Mouse (Mus musculus): ENCODE measurements at regions not wholly inside any gene's neighbourhood (a gene's known extent, or its start where the extent isn't known, plus 50 kb on each side); places are given as distances from the start of the nearest gene placed in this dataset.

DNA sequence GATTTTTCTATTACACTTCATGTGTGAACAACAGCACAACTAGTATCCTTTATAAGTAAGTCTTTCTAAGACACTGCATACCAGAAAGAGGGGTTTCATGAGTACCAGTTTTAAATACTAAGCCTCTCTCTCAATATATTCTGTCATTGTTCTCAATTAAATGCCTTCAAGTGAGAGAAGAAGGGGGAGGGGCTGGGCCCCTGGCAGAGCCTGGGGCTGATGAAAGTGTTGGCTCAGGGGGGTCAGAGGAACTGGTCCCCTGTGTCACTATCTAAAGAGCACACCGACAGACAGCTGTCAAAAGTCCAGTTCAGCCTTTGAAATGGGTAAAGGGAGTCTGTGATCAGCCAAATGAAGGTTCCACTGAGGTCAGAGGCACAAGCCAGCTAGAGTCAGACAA is 78.4 kb upstream of the Fyn start:
- Histone ChIP-seq H3K9me3 (ENCODE audit: control insufficient read depth, low read length) (no peaks in the 10 kb centered on the region), H3K4me3 (ENCODE audit: control insufficient read depth in 1 of 2, insufficient read depth in 1 of 2, low read depth in 1 of 2, low read length in 2 of 2) (no peak overlapping the region), H3K4me2 (ENCODE audit: low read length) (no peak overlapping the region), H3K9ac (ENCODE audit: low read length) (no peak overlapping the region), H3K4me1 (ENCODE audit: control insufficient read depth in 2 of 2, insufficient read depth in 2 of 2, low read length in 2 of 2) (peaks cover 5 to 15% of the 10 kb centered on the region in 2 experiments; a peak in 3 of 4 replicates), H3K27me3 (ENCODE audit: control insufficient read depth, insufficient read depth, low read length) (no peaks in the 10 kb centered on the region), H3K27ac (replicated peaks in 1 of 2; ENCODE audit: control insufficient read depth in 1 of 2, insufficient read depth in 1 of 2, low read depth in 2 of 2, low read length in 2 of 2) (no peak overlapping the region), H3K36me3 (ENCODE audit: control insufficient read depth, insufficient read depth, low read length) (no peaks in the 10 kb centered on the region)
- no peak for ATAC-seq (ENCODE audit: insufficient number of reproducible peaks, insufficient read depth, low FRiP score, low read depth)
- 27% methylated on average over 1 of the region's 1 CpGs for WGBS

DNA sequence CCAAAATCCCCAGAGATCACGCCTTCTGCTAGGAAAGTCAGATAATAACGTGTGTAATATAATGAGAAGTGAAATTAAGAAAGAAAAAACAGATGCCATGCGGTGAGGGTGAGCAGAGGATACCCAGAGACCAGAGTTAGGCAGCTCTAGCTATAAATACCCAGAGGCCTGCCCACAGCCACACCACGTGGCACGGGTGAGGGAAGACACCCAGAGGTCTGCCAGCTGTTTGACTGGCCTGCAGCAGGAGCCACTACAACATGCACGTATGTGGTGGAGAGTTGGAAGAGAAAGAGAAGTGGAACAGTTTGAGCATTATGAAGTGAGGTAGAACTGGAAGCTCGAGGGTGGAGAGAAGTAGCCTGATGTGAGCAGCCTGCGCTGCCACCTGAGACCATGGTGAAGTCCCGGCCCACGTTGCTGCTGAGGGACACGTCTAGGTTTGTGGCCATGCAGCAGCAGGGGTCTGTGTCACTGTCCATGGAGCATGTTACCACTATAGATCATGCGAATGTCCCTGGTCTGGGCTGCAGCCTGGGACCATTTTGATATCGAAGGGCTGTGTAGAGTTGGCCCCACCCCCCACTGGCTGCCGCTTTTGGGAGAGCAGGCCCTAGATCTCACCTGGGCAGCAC is 88.2 kb upstream of the Fyn start:
- H3K36me3 ChIP-seq (ENCODE audit: control insufficient read depth, insufficient read depth, low read length): no peaks in the 10 kb centered on the region
- H3K4me1 ChIP-seq (ENCODE audit: control insufficient read depth in 2 of 2, insufficient read depth in 2 of 2, low read length in 2 of 2): 0 out of 4 replicates have a peak, but pooled peaks cover 2 to 7% of the 10 kb centered on the region in 2 experiments
- 74% methylated on average over 14 of the region's 14 CpGs for WGBS
- H3K4me2 ChIP-seq (ENCODE audit: low read length): no peak overlapping the region
- H3K9ac ChIP-seq (ENCODE audit: low read length): no peak overlapping the region
- no peak for ATAC-seq (ENCODE audit: insufficient number of reproducible peaks, insufficient read depth, low FRiP score, low read depth)
- H3K4me3 ChIP-seq (ENCODE audit: control insufficient read depth in 1 of 2, insufficient read depth in 1 of 2, low read depth in 1 of 2, low read length in 2 of 2): no peak overlapping the region
- H3K9me3 ChIP-seq (ENCODE audit: control insufficient read depth, low read length): 0 out of 2 replicates have a peak, but pooled peaks cover 3% of the 10 kb centered on the region
- H3K27me3 ChIP-seq (ENCODE audit: control insufficient read depth, insufficient read depth, low read length): no peaks in the 10 kb centered on the region
- H3K27ac ChIP-seq (replicated peaks in 1 of 2; ENCODE audit: control insufficient read depth in 1 of 2, insufficient read depth in 1 of 2, low read depth in 2 of 2, low read length in 2 of 2): no peak overlapping the region

DNA sequence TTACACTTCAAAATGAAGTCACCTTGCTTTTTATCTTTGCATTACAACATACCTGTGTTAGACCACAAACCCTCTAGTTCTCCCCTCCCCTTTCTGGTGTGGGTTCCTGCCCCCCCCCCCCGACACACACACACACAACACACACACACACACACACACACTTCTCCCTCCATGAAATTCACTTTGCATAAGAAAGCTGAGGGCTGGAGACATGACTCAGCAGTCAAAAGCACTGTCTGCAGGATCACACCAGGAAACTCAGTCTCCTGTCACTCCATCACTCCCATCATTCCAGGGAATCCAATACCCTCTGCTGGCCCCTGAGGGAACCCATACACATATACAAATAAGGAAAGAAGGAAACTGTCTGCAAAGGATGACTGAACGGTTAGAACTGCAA is 94.5 kb upstream of the Fyn start:
- H3K4me1 ChIP-seq (ENCODE audit: control insufficient read depth in 2 of 2, insufficient read depth in 2 of 2, low read length in 2 of 2): no peaks in the 10 kb centered on the region
- no peaks in the 10 kb centered on the region for H3K36me3 ChIP-seq (ENCODE audit: control insufficient read depth, insufficient read depth, low read length)
- H3K9me3 ChIP-seq (ENCODE audit: control insufficient read depth, low read length): no peaks in the 10 kb centered on the region
- no peak overlapping the region for H3K4me3 ChIP-seq (ENCODE audit: control insufficient read depth in 1 of 2, insufficient read depth in 1 of 2, low read depth in 1 of 2, low read length in 2 of 2)
- H3K4me2 ChIP-seq (ENCODE audit: low read length): no peak overlapping the region
- H3K27ac ChIP-seq (replicated peaks in 1 of 2; ENCODE audit: control insufficient read depth in 1 of 2, insufficient read depth in 1 of 2, low read depth in 2 of 2, low read length in 2 of 2): no peak overlapping the region
- no peaks in the 10 kb centered on the region for H3K27me3 ChIP-seq (ENCODE audit: control insufficient read depth, insufficient read depth, low read length)
- 9% methylated on average over 1 of the region's 2 CpGs for WGBS
- H3K9ac ChIP-seq (ENCODE audit: low read length): no peak overlapping the region
- no peak for ATAC-seq (ENCODE audit: insufficient number of reproducible peaks, insufficient read depth, low FRiP score, low read depth)

DNA sequence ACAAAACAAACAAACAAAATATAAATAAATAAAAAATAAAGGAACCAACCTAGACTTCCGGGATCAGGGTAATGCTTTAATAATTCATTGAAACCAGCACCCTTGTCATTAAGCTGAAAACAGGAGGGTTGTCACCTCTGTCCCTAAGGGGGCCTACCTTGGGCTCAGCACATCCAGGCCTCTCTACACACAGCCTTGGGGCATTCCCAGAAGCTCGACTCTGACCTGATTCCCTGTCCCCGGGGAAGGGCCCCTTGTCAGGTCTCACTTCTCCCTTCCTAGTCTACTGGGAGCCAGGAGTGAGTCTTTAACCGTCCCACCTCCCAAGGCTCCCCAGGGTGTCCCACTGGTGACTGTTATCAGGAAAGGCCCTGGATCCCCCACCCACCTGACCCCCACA is 95.2 kb upstream of the Fyn start:
- ATAC-seq (ENCODE audit: insufficient number of reproducible peaks, insufficient read depth, low FRiP score, low read depth): no peak
- Histone ChIP-seq H3K9ac (ENCODE audit: low read length) (no peak overlapping the region), H3K36me3 (ENCODE audit: control insufficient read depth, insufficient read depth, low read length) (no peaks in the 10 kb centered on the region), H3K4me3 (ENCODE audit: control insufficient read depth in 1 of 2, insufficient read depth in 1 of 2, low read depth in 1 of 2, low read length in 2 of 2) (no peak overlapping the region), H3K9me3 (ENCODE audit: control insufficient read depth, low read length) (no peaks in the 10 kb centered on the region), H3K4me2 (ENCODE audit: low read length) (no peak overlapping the region), H3K4me1 (ENCODE audit: control insufficient read depth in 2 of 2, insufficient read depth in 2 of 2, low read length in 2 of 2) (no peaks in the 10 kb centered on the region), H3K27ac (replicated peaks in 1 of 2; ENCODE audit: control insufficient read depth in 1 of 2, insufficient read depth in 1 of 2, low read depth in 2 of 2, low read length in 2 of 2) (no peak overlapping the region), H3K27me3 (ENCODE audit: control insufficient read depth, insufficient read depth, low read length) (no peaks in the 10 kb centered on the region)
- 56% methylated on average over 4 of the region's 4 CpGs for WGBS

DNA sequence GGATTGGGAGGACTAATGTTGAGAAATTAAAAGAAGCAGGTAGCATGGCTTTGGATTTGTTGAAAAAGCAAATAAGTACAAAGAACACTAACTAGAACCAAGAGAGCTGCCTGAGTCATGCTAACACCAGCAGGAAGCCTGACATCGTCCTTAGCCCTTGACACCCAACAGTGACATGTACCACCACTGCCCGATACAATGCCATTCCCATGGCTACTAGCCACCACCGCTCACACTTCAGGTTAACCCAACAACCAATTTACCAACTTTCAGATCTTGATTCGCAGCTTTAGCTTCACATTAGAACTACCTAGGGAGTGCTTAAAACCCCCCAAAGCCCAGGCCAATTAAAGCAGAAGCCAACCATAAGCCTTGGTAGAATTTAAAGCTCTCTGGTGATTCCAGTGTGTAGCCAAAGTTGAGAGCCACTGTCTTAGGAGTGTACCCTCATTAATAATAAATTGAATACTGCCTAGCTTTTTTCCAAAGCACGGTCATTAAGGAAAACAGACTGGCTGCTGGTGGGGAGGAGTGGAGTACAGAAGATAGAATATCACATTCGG is 96.2 kb upstream of the Fyn start:
- Histone ChIP-seq H3K4me3 (ENCODE audit: control insufficient read depth in 1 of 2, insufficient read depth in 1 of 2, low read depth in 1 of 2, low read length in 2 of 2) (no peak overlapping the region), H3K36me3 (ENCODE audit: control insufficient read depth, insufficient read depth, low read length) (no peaks in the 10 kb centered on the region), H3K4me1 (ENCODE audit: control insufficient read depth in 2 of 2, insufficient read depth in 2 of 2, low read length in 2 of 2) (no peaks in the 10 kb centered on the region), H3K9ac (ENCODE audit: low read length) (no peak overlapping the region), H3K27ac (replicated peaks in 1 of 2; ENCODE audit: control insufficient read depth in 1 of 2, insufficient read depth in 1 of 2, low read depth in 2 of 2, low read length in 2 of 2) (no peak overlapping the region), H3K27me3 (ENCODE audit: control insufficient read depth, insufficient read depth, low read length) (no peaks in the 10 kb centered on the region), H3K9me3 (ENCODE audit: control insufficient read depth, low read length) (no peaks in the 10 kb centered on the region), H3K4me2 (ENCODE audit: low read length) (no peak overlapping the region)
- ATAC-seq (ENCODE audit: insufficient number of reproducible peaks, insufficient read depth, low FRiP score, low read depth): no peak
- WGBS: 78% methylated on average over 6 of the region's 6 CpGs

DNA sequence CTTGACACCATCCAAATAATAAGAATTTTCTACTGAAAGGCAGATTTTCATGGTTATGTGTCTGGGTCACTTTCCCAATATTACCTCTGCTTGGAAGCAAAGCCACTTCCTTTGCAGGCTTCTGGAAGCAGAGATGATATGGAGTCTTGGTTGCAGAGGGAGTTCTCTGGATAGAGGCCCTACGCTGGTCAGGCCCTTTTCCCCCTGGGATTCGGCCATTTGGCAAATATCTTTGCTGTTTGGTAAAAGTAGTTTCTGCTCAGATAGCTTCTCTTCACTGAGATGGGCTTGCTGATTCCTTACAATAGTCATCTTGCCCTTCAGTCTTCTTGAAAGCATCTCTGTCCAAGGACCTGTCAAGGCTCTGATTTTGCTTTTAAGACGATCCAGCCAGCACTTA is 98.2 kb upstream of the Fyn start:
- no peaks in the 10 kb centered on the region for H3K9me3 ChIP-seq (ENCODE audit: control insufficient read depth, low read length)
- ATAC-seq (ENCODE audit: insufficient number of reproducible peaks, insufficient read depth, low FRiP score, low read depth): no peak
- H3K27ac ChIP-seq (replicated peaks in 1 of 2; ENCODE audit: control insufficient read depth in 1 of 2, insufficient read depth in 1 of 2, low read depth in 2 of 2, low read length in 2 of 2): no peak overlapping the region
- 72% methylated on average over 3 of the region's 3 CpGs for WGBS
- H3K4me3 ChIP-seq (ENCODE audit: control insufficient read depth in 1 of 2, insufficient read depth in 1 of 2, low read depth in 1 of 2, low read length in 2 of 2): no peak overlapping the region
- H3K4me1 ChIP-seq (ENCODE audit: control insufficient read depth in 2 of 2, insufficient read depth in 2 of 2, low read length in 2 of 2): peaks cover 2 to 8% of the 10 kb centered on the region in 2 experiments; a peak in 3 of 4 replicates
- H3K36me3 ChIP-seq (ENCODE audit: control insufficient read depth, insufficient read depth, low read length): no peaks in the 10 kb centered on the region
- no peak overlapping the region for H3K4me2 ChIP-seq (ENCODE audit: low read length)
- no peak overlapping the region for H3K9ac ChIP-seq (ENCODE audit: low read length)
- H3K27me3 ChIP-seq (ENCODE audit: control insufficient read depth, insufficient read depth, low read length): no peaks in the 10 kb centered on the region

DNA sequence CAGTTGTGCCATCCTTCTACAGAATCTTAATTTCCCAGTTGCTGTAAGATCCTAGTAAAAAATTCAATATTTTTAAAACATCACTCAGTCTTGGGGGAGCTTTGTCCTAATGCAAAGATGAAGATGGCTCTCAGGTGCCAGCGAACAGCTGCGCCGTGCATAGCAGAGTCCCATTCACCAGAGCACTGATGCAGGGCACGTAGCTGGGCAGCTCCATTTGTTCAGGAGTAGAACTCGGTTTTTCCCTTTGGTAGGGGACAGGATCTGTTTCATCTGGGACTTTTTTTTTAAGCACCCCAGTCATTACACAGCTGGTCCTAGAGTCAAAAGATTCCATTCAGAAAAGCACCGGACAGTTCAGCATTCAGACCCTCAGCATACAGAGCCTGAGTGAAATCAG is 101.4 kb upstream of the Fyn start:
- Histone ChIP-seq H3K27me3 (ENCODE audit: control insufficient read depth, insufficient read depth, low read length) (no peaks in the 10 kb centered on the region), H3K9me3 (ENCODE audit: control insufficient read depth, low read length) (no peaks in the 10 kb centered on the region), H3K4me1 (ENCODE audit: control insufficient read depth in 2 of 2, insufficient read depth in 2 of 2, low read length in 2 of 2) (peaks cover 11 to 20% of the 10 kb centered on the region in 2 experiments), H3K36me3 (ENCODE audit: control insufficient read depth, insufficient read depth, low read length) (no peaks in the 10 kb centered on the region), H3K9ac (ENCODE audit: low read length) (no peak overlapping the region), H3K4me3 (ENCODE audit: control insufficient read depth in 1 of 2, insufficient read depth in 1 of 2, low read depth in 1 of 2, low read length in 2 of 2) (no peak overlapping the region), H3K4me2 (ENCODE audit: low read length) (no peak overlapping the region), H3K27ac (replicated peaks in 1 of 2; ENCODE audit: control insufficient read depth in 1 of 2, insufficient read depth in 1 of 2, low read depth in 2 of 2, low read length in 2 of 2) (peak overlapping the region; percentile 49 to 59; a peak in 2 of 4 replicates)
- 87% methylated on average over 6 of the region's 6 CpGs for WGBS
- no peak for ATAC-seq (ENCODE audit: insufficient number of reproducible peaks, insufficient read depth, low FRiP score, low read depth)

DNA sequence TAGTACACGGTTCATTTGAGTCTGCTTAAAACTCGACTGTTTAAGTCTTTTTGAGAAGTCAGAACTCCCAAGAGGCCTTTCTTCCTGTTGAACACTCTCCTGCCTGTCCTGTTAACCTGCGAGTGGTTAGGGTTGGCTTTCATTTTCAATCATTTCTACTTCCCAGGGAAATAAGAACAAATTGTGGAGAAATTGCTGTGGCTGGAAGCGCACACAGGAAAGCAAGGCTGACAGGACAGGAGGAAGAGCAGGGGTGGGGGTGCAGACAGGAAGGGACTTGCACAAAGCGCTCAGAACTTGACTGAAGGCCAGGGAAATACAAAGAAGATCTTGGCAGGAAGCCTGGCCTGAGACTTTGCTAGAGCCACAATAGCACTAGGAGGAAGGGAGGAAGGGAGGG is 102.2 kb upstream of the Fyn start:
- 32% methylated on average over 5 of the region's 5 CpGs for WGBS

More for the DNA sequence above, 102.2 kb upstream of the Fyn start:
- Histone ChIP-seq H3K9ac (ENCODE audit: low read length) (peak overlapping the region; percentile 28), H3K27ac (replicated peaks in 1 of 2; ENCODE audit: control insufficient read depth in 1 of 2, insufficient read depth in 1 of 2, low read depth in 2 of 2, low read length in 2 of 2) (peak overlapping the region; percentile 67 to 75), H3K27me3 (ENCODE audit: control insufficient read depth, insufficient read depth, low read length) (no peaks in the 10 kb centered on the region), H3K4me3 (ENCODE audit: control insufficient read depth in 1 of 2, insufficient read depth in 1 of 2, low read depth in 1 of 2, low read length in 2 of 2) (no peak overlapping the region), H3K4me2 (ENCODE audit: low read length) (peak overlapping the region; percentile 36), H3K9me3 (ENCODE audit: control insufficient read depth, low read length) (no peaks in the 10 kb centered on the region), H3K36me3 (ENCODE audit: control insufficient read depth, insufficient read depth, low read length) (no peaks in the 10 kb centered on the region), H3K4me1 (ENCODE audit: control insufficient read depth in 2 of 2, insufficient read depth in 2 of 2, low read length in 2 of 2) (peaks cover 13 to 20% of the 10 kb centered on the region in 2 experiments)
- ATAC-seq (ENCODE audit: insufficient number of reproducible peaks, insufficient read depth, low FRiP score, low read depth): peak; percentile 83; the same call in 1 of the 2 replicates
